Mouse (Mus musculus) hindlimb bud, embryonic 11.5 days (tissue): ENCODE data around the gene Samd5.

Experiments
- DNase-seq: peaks from one replicate; pipeline ENCODE4 v3.0.0-alpha.2; 2012; ENCODE audit warnings: low read depth, low spot score; ENCODE audit errors: extremely low spot score

The Samd5 gene

GRCm38 (mm10) chr10:9575605-9576004, 99.4 kb downstream of the Samd5 start:
- DNase-seq = no peak

- no peak for DNase-seq
Observed at GRCm38 (mm10) chr10:9574135-9574534, 100.9 kb downstream of the Samd5 start.
